Mouse (Mus musculus) embryonic fibroblast, embryonic 13.5 days (primary cell): ENCODE measurements around the gene Gimap8.

ENCODE experiments used
- CTCF ChIP-seq: IDR thresholded peaks from 2 replicates; pipeline ENCODE4 v1.5.1; 2011; ENCODE audit warnings: mild to moderate bottlenecking, control low read depth, low read length, moderate library complexity, borderline replicate concordance; ENCODE audit not compliant: insufficient read depth
- POLR2A ChIP-seq: IDR thresholded peaks from 2 replicates; pipeline ENCODE4 v1.6.1; 2011; ENCODE audit warnings: low read depth, mild to moderate bottlenecking, control low read depth, low read length, moderate library complexity

DNA sequence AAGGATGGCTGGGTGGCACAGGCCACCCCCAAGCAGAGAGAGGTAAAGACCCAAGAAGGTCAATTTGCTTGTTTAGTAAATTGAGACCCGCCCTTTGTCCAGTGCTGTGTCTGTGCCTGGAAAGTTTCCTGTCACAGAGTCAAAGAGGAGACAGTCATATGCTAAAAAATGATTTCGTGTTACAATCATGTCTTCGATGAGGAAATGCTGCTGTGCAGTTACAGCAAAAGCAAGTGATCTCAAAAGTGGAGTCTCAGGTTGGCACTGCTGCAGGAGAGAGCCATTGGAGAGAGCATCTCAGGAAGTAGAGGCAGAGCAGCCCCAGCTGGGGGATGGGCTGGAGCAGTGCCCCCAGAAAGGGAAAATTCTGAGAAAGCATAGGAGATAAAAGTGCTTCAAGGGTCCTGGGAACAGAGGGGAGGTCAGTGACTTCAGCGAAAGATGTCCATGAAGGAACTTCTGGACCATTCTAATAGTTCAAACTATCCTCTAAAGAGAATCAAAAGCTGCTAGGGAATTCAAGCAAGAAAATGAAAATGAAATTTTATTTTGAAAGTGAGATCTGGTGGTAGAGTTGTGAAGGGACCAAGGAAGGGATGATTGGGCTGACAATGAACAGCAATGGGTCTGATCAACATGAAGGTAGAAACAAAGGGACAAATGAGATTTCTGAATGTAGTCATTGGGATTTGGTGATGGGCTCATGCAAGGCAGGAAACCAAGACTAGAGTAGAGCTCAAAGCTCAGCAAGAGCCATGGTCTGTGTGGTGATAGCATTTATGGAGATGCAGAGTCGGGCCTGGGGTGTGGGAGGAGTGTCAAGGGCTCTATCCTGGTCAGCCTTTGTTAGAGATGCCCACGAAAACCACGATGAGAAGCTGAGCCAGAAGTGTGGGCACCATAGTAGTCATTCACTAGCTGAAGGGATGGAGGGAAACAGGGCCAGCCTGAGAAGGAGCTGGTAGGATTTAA lies 38.9 kb downstream of the Gimap8 start:
- TF ChIP-seq CTCF (no peak), POLR2A (no peak)
